Mouse (Mus musculus) hindlimb bud, embryonic 11.5 days (tissue): ENCODE results near the gene Upk1a.

ENCODE experiments used
- DNase-seq: peaks from one replicate; pipeline ENCODE4 v3.0.0-alpha.2; 2012; ENCODE audit warnings: low read depth, low spot score; ENCODE audit errors: extremely low spot score

Gene Upk1a

DNA sequence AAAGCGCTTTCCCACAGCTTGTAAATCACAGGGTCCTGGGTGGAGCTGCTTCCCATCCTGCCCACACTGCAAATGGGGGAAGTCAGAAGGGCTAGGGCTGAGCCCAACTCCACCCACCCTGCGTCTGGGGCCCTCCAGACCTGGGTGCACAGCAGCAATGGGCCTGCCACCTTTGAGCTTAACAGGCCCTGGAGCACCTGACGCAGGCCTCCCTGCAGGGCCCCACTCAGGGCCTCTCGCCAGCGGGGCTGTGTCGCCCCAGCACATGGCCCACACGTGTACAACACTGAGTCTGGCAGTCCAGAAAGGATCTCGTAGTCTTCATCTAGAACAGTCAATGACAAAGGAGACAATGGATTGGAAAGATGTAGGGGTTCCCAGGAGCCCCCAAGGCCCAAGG, 32.7 kb downstream of the Upk1a start:
- DNase-seq, result no peak

DNA sequence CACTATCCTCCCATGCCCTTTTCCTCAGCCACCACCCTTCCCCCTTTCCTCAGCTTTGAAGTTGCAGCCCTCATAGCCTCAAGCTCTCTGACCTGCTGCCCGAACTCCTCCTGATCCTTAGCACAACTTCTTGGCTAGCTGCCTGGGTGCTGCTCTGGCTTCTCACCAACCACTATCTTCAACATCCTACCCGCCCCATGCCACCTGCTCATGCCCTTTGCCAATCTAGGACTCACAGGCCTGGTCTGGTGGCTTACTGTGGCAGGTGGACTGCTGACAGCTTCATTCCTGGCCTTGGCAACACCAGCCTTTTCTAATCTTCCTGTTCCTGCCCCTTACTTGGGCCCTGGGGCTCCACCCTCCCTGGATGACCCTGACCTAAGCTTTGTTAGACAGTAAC, 39.7 kb downstream of the Upk1a start:
- no peak for DNase-seq

DNA sequence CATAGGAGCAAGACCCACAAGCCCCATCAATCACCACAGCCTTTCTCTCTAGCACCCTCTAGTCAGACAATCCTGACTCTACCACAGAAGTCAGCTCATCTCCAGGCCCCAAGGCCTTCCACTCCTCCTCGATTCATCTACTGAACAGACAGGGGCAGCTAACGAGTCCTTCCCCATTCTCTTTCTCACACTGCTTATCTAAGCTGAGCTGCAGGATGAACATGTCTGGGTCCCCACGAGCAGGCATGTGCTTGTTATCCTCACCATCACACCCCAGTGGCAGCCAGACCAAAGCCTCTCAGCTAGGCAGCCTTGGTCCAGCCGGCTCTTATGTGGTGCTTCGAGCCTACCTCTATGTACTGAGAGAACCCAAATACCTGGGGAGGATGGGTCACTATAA, 40.3 kb downstream of the Upk1a start:
- DNase-seq, result no peak

DNA sequence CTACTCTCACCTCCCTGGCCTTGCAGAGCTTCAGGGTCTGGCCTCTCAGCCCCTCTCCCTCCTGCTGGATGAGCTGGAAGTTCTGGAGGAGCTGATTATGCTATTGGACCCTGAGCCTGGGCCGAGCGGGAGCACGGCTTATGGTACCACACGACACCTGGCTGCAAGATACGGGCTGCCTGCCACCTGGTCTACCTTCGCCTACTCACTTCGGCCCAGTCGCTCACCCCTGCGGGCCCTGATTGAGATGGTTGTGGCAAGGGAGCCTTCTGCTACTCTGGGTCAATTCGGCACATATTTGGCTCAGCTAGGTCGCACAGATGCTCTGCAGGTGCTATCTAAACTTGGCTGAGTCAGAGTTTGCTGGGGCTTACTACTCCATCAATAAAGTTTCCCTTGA, 45.1 kb downstream of the Upk1a start:
- DNase-seq, result no peak

DNA sequence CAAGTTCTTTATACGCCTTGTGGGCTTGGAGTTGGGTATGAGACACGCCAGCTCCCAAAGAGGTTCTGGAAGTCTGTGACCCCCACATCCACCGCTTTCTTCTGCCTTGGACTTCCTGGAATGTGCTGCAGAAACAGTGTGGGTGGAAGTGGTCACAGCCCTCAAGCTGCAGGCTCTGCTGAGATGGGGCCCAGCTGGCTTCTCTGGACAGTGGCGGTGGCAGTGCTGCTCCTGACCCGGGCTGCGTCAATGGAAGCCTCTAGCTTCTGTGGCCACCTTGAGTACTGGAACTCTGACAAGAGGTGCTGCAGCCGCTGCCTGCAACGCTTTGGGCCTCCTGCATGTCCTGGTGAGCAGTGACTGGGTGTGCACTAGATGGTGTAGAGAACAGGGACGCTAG, 46.6 kb downstream of the Upk1a start:
- DNase-seq, result no peak

DNA sequence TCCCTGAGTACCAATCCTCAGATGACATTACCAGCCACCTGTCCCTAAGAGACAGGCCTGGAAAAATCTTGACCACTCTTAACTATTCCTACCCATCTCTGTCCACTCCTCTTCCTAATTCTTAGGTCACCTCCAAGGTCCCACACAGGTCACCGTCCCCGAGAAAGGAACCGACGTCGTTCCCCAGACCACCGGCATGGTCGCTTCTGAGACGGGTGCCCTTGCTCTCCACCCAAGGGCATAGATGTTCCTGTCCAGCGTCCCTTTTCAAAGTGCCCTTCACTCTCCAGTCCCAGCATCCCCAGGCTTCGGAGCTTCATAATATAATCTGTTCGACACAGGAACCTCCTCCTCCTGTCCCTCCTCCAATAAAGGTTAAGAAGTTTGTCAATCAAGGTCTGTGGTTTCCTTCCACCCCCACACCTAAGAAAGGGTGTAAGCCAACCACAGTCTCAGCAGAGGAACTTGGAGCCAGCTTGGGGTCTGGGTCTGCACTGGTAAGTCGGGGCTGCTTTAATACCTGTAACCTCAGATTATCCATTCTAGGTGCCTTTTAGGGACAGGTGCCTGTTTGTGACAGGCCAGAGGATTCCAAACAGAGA, 47.6 kb downstream of the Upk1a start, which contains the start of gene Igflr1:
Gene Igflr1, plus strand, starts transcription at position 458 of the 602 bp plus-strand sequence.
- no peak for DNase-seq

DNA sequence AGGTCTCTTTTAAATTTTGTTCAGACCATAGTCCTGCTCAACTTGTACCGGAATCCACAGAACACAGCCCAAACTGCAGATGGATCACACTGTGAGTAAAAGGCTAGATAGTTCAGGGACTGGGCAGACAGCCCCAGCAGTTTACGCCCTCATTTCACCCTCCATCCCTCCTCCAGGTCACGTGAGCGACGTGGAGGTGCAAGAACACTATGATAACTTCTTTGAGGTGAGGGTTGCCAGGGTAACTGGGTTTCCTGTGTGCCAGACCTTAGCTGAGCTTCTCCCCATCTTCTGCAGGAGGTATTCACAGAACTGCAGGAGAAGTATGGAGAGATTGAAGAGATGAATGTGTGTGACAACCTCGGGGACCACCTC, 48.8 kb downstream of the Upk1a start:
- DNase-seq, result no peak

DNA sequence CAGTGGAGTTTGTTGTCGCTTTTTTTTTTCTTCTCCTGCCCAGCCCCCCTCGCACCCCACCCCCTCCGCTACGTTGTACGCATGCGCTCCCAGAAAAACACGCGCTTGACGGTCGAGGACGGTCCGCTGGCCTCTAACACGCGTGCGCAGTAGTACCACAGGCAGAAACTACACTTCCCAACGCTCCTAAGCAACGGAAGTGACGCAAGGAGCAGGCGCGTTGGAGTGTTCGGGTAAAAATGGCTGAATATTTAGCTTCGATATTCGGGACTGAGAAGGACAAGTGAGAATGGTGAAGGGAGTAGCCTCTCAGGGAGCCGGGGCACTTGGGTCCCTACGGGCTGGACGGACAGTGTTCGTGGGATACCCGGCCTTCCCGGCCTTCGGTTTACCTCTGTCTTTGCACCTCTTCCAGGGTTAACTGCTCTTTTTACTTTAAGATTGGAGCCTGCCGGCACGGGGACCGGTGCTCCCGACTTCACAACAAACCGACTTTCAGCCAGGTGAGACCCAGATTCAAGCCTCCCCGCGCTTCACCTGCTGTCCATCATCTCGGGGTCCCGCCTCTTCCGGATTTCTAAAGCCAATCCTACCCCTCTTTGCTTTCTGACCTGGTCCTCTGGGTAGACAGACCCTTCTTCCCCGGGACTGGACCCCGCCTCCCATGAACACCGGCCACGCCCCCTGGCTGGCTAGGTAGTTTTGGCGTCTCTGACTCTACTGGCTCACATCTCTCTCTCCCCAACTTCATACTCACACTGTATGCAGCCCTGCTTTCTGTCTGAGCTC, 49.3 kb downstream of the Upk1a start, which contains the start of the genes U2af1l4, Gm49396 and Psenen:
Gene U2af1l4, plus strand, starts transcription at position 185 of the 789 bp plus-strand sequence.
Gene Gm49396, plus strand, starts transcription at position 228 of the 789 bp plus-strand sequence.
Gene Psenen, minus strand, starts transcription at position 511 of the 789 bp plus-strand sequence.
- peak; percentile 93 for DNase-seq

DNA sequence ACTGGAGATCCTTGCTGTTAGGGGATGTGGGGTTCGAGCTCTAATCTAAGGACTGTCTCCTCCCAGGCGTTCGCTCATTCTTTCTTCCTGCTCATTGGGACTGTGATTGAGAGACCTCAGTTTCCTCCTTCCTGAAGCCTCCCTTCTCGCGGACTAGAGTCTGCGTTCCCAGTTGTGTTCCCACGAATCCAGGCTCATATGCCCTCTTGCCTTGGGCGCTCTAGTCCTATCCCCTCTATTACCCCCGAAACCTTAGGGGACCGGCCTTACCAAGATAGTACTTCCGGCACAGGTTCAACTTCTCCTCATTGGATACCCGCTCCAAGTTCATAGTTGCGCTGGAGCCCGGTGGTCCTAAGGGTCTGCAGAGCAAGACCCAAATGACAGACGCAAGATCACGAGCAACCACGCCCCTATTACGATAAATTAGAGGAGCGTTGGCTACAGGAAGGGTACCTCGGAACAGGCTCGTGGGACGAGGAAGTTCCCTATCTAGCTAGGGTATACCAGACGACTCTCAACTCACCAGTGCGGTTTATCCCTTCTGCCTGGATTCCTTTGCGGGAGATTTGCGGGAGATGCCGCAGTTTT, 50.0 kb downstream of the Upk1a start:
- DNase-seq, result no peak

DNA sequence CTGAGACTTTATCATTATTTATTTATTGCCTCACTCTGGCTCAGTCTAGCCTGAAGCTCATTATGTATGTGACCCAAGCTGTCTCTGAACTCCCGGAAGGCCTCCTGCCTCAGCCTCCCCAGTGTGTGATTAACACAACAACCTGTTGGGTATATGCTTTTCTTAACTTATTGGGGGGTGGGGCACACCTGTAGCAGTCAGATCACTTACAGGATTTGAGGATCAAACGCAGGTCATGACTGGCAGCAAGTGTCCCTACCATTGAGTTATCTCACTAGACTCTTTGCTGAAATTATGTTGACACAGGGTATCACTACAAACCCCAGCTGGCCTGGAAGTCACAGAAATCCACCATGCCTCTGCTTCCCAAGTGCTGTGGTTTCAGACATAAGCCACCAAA, 52.4 kb downstream of the Upk1a start:
- DNase-seq, result no peak

DNA sequence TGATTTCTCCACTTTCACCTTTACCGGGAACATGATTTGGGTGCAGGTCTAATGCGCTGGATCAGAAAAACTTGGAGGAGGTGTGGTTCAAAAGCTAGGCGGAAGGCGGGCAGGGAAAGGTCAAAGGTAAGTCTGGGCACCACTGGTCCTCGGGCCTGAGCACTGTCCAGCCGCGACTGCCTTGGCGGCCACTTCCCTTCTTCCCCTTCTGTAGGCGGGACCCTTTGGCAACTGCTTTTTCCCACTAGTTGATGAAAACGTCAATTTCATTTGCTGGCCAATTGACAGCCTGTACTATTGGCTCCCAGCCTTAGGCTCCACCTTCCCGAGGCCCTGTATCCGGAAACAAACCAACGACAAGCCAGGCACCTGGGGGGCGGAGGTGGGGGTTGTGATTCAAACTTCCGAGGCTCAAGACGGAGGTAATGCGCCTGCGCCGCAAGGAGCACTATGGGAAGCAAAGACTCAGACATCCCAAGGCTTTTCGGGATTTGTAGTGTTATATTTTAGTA, 53.1 kb downstream of the Upk1a start, which contains the start of gene Lin37:
Gene Lin37, minus strand, starts transcription at position 396 of the 512 bp plus-strand sequence.
- DNase-seq, result peak; percentile 86

DNA sequence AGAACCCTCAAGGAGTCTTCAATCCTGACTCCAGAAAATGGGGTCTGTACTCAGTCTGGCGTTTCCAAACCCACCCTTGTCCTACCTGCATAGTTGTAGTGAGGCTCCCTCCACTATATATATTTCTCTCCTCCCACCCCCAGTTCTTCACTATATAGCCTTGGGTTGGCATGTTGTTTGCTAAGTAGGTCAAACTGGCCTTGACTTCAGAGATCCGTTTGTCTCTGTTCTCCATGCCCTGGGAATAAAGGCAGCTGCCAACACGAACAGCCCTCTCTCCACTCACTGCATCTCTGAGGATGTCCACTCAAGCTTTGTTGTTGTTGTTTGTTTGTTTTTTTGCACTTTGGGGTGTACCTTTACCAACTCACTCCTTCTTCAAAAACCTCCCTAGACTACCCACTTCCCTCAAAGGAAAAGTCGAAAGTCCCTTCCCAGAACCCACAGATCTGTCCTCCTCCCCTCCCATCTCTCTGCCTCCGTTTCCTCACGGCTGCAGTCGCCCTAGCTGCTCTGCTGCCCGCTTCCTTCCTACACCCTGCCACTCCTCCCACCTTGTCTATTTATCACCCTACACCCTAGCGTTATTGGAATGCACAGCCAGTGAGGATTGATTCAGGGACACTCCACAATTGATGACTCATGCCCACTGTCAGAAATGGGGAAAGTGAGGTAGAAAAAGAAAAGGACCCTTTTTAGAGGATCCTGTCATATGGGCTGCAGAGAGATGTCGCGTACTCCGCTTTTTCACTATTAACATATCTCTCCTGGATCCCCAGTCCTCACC, 53.8 kb downstream of the Upk1a start:
- DNase-seq, result no peak

DNA sequence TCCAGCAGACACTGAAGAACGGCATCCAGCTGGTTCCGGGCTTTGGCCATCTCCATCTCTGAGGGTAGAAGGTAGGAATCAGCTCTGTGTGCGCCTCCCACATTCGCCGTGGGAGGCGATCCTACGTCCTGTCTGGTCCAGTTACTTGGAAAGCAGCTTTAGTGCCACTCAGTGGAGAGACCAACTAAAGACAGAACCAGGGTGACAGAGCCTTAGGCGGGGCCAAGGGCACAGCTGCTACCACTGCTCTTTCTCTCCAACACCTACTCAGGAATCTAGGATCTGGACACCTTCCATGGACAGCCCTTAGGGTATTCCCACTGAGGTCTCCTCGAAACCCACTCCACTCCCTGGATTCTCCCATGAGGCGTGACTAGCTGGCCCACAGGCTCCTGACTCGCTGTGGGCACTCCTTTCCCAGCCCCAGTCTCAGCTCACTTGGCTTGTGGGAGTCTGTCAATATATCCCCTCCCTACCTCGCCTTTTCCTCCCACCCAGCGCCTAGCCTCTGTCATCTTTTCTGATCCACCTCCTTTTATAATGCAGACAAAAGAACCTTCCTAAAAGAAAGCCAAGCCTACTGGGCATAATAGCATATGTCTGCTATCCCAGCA, 54.6 kb downstream of the Upk1a start:
- DNase-seq, result no peak

DNA sequence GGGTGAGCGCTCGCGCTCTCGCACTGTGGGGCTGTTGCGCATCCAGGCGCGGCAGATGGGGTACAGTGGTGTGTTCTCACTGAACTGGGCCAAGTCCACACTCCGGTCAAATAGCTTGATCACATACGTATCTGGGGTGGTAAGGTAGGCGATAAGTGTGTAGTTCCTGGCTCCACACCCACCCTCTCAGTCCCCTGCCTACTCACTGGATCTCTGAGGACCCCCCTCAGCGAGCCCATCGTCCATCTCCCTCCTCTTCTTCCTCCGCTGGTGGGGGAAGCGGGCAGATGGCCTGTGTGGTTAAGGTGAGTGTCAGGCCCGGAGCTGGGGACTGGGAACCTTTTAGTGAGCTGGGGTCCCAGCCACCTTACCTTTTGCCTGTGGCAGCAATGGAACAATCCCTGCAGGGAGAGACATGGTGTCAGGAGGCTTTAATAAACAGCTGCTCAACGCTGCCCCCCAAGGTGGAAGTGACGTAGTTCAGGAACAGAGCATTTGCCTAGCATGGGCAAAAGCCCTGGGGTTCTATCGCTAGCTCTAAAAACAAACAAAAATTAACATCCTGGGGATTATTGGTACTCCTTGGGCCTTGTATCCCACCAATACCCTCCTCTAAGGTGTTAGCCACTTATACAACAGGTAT, 55.6 kb downstream of the Upk1a start:
- DNase-seq, result no peak

DNA sequence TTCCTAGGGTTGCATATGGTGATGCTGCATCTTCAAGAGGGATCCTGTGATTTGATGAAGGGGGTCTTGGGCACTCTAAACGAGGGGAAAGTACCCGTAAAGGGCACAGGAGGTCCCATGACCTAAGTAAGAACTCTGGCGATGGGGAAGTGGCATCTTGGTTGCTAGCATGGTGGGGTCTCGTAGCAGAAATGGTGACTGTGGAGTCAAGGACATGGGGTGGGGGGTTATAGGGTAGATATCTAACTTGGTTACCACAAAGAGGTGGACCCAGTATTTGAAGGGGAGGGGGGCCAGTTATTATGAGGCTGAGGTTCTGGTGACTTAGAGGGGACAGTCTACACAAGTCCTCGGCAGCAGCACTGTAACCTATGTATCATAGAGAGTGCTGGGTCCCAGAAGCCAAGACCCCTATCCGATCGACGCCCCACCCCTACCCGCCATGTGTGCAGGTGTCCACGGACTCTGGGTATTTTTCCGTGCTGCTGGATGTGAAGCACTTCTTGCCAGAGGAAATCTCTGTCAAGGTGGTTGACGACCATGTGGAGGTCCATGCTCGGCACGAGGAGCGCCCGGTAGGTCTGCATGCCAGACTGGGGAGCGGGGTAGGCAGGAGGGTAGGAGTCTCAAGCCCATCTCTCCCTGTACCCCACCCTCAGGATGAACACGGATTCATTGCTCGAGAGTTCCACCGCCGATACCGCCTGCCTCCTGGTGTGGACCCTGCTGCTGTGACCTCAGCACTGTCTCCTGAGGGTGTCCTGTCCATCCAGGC, 58.6 kb downstream of the Upk1a start:
- no peak for DNase-seq
